Comparison of ENCODE assay signal across 20 mouse cellular contexts in genomic region chr9:61084655-61085230, GRCm38 (mm10).
DNase-seq lines count a peak whose midpoint lies in the region; ATAC-seq lines count a peak whose summit lies in the region.
"Had no signal": no experiment of that assay in that cellular context is flagged by ENCODE, and none has a peak within 500 bp of the region (broad histone marks: within the 10 kb centered on the region; RNA-seq: fewer than 3 reads in every experiment).

No protein-coding gene starts in this region.

- 72% methylated on average over 13 of the region's 13 CpGs for WGBS in forebrain, embryonic 10.5 days
- 65% methylated on average over 13 of the region's 13 CpGs for WGBS in forebrain, embryonic 15.5 days
- WGBS in limb, embryonic 13.5 days = 23% methylated on average over 13 of the region's 13 CpGs

- H3K4me1 ChIP-seq in forebrain, embryonic 10.5 days = peaks cover 24% of the 10 kb centered on the region
- H3K4me1 ChIP-seq in forebrain, embryonic 15.5 days = peaks cover 27% of the 10 kb centered on the region
- H3K4me1 ChIP-seq in limb, embryonic 13.5 days = peaks cover 16% of the 10 kb centered on the region
- H3K4me1 ChIP-seq: embryonic facial prominence, embryonic 15.5 days had no signal

- no peak overlapping the region for H3K4me2 ChIP-seq in forebrain, embryonic 15.5 days (replicated peaks)
- H3K4me2 ChIP-seq in limb, embryonic 13.5 days (replicated peaks) = peak overlapping the region; percentile 19; the same call in 1 of the 2 replicates
- H3K4me2 ChIP-seq: embryonic facial prominence, embryonic 15.5 days; hindbrain, embryonic 14.5 days; liver, embryonic 11.5 days; midbrain, embryonic 11.5 days had no signal

- H3K36me3 ChIP-seq in forebrain, embryonic 10.5 days (replicated peaks) = no peaks in the 10 kb centered on the region
- H3K36me3 ChIP-seq in forebrain, embryonic 15.5 days = no peaks in the 10 kb centered on the region
- H3K36me3 ChIP-seq in limb, embryonic 13.5 days = no peaks in the 10 kb centered on the region
- H3K36me3 ChIP-seq: embryonic facial prominence, embryonic 15.5 days had no signal

- no peaks in the 10 kb centered on the region for H3K9me3 ChIP-seq in forebrain, embryonic 10.5 days
- H3K9me3 ChIP-seq in forebrain, embryonic 15.5 days = no peaks in the 10 kb centered on the region
- H3K9me3 ChIP-seq in limb, embryonic 13.5 days = no peaks in the 10 kb centered on the region
- H3K9me3 ChIP-seq: embryonic facial prominence, embryonic 15.5 days had no signal

- no peak for DNase-seq in forebrain, embryonic 10.5 days (ENCODE audit: extremely low spot score, low spot score)
- peak; percentile 52 to 58 for DNase-seq in thymus, adult 18-20 months
- peak; percentile 60 to 80 for DNase-seq in thymus, postnatal 36 days
- no peak for DNase-seq in heart, adult 18-20 months
- no peak for DNase-seq in embryo, embryonic 9.5 days (ENCODE audit: extremely low spot score)
- DNase-seq in kidney, postnatal 10 days = no peak
- DNase-seq: adrenal gland, postnatal 14 days; cerebellum, adult 2 months; cerebellum, postnatal 25 days; gastrocnemius, postnatal 25 days; liver, postnatal 0 days had no signal

- H3K4me3 ChIP-seq in forebrain, embryonic 10.5 days = no peak overlapping the region
- no peak overlapping the region for H3K4me3 ChIP-seq in forebrain, embryonic 15.5 days
- no peak overlapping the region for H3K4me3 ChIP-seq in limb, embryonic 13.5 days
- H3K4me3 ChIP-seq: embryonic facial prominence, embryonic 15.5 days had no signal

- H3K9ac ChIP-seq in forebrain, embryonic 15.5 days (replicated peaks) = no peak overlapping the region
- no peak overlapping the region for H3K9ac ChIP-seq in limb, embryonic 13.5 days
- H3K9ac ChIP-seq: embryonic facial prominence, embryonic 15.5 days; hindbrain, embryonic 14.5 days; liver, postnatal 0 days had no signal

- no peak for ATAC-seq in forebrain, embryonic 15.5 days (replicated peaks)
- peak; percentile 85 for ATAC-seq in limb, embryonic 13.5 days (ENCODE audit: low FRiP score, low read depth)
- ATAC-seq: CD4-positive, CD25-positive, alpha-beta regulatory T cell, adult 4 months; forebrain, embryonic 16.5 days; liver, postnatal 0 days; lung, postnatal 0 days had no signal

- H3K27me3 ChIP-seq in forebrain, embryonic 10.5 days (ENCODE audit: poor library complexity, severe bottlenecking) = peaks cover 54% of the 10 kb centered on the region
- no peaks in the 10 kb centered on the region for H3K27me3 ChIP-seq in forebrain, embryonic 15.5 days
- H3K27me3 ChIP-seq in limb, embryonic 13.5 days = peaks cover 94% of the 10 kb centered on the region
- H3K27me3 ChIP-seq: embryonic facial prominence, embryonic 15.5 days had no signal

- peak overlapping the region; percentile 41; the same call in 1 of the 2 replicates for H3K27ac ChIP-seq in forebrain, embryonic 10.5 days
- no peak overlapping the region for H3K27ac ChIP-seq in forebrain, embryonic 15.5 days (replicated peaks)
- no peak overlapping the region for H3K27ac ChIP-seq in limb, embryonic 13.5 days
- H3K27ac ChIP-seq: embryonic facial prominence, embryonic 15.5 days; hindbrain, embryonic 14.5 days had no signal

Comparison
In these comparisons a context has a peak if more than half of its experiments do, and no peak if none do; other contexts are left out.
1. DNase-seq: peak in thymus, adult 18-20 months (2 of 2) and thymus, postnatal 36 days (2 of 2); none in forebrain, embryonic 10.5 days (single experiment), heart, adult 18-20 months (0 of 2), embryo, embryonic 9.5 days (single experiment) and kidney, postnatal 10 days (single experiment).